Mouse (Mus musculus) myocyte (in vitro differentiated cells): Measurements from ENCODE around the gene Rapgef4.

ENCODE experiments used
- E2F4 ChIP-seq: IDR thresholded peaks from one replicate; pipeline ENCODE4 v1.6.1; 2011; ENCODE audit warnings: mild to moderate bottlenecking, control low read depth, moderate library complexity; ENCODE audit not compliant: insufficient read depth
- MAX ChIP-seq: IDR thresholded peaks from one replicate; pipeline ENCODE4 v1.6.1; 2011; ENCODE audit warnings: low read depth, mild to moderate bottlenecking, control low read depth
- POLR2A ChIP-seq: IDR thresholded peaks from one replicate; pipeline ENCODE4 v1.6.1; 2011; ENCODE audit warnings: low read depth, mild to moderate bottlenecking, control low read depth, moderate library complexity; ENCODE audit not compliant: insufficient read length
- POLR2AphosphoS2 ChIP-seq: IDR thresholded peaks from one replicate; pipeline ENCODE4 v1.6.1; 2011; ENCODE audit warnings: low read depth, control low read depth; ENCODE audit not compliant: insufficient read length
- REST ChIP-seq: IDR thresholded peaks from one replicate; pipeline ENCODE4 v1.6.1; 2011; ENCODE audit warnings: mild to moderate bottlenecking, control low read depth, moderate library complexity; ENCODE audit not compliant: insufficient read depth, insufficient read length
- USF1 ChIP-seq: IDR thresholded peaks from one replicate; pipeline ENCODE4 v1.6.1; 2011; ENCODE audit warnings: low read depth, mild to moderate bottlenecking, control low read depth, moderate library complexity

- TF ChIP-seq USF1, result no peak
- TF ChIP-seq POLR2A, result no peak
- TF ChIP-seq MAX, result no peak
- no peak for TF ChIP-seq E2F4
- no peak for TF ChIP-seq REST
- no peak for TF ChIP-seq POLR2AphosphoS2
Measured at GRCm38 (mm10) chr2:72221283-72221682, 240.2 kb downstream of the Rapgef4 start.
